Mouse (Mus musculus) ovary, postnatal 10 days (tissue): ENCODE results near the gene Fis1.
A peak's percentile ranks its signal among the peaks of the same experiment; 100 is the strongest.
"Not testable (repeated sequence)": the region's sequence is repeated elsewhere in the genome, so short reads cannot be mapped to it uniquely, and the experiment has no call there.

Source experiments
- DNase-seq: peaks from one replicate; pipeline ENCODE4 v3.0.0; 2022; ENCODE audit warnings: low spot score

The Fis1 gene

GRCm38 (mm10) chr5:136940845-136941560 lies 12.1 kb upstream of the Fis1 start:
- DNase-seq, result no peak

- DNase-seq, result no peak
Measured at GRCm38 (mm10) chr5:136942781-136943180, 10.3 kb upstream of the Fis1 start.

GRCm38 (mm10) chr5:136943382-136943781 lies 9.7 kb upstream of the Fis1 start:
- DNase-seq, result no peak

- no peak for DNase-seq
Measured at GRCm38 (mm10) chr5:136945084-136945483, 8.0 kb upstream of the Fis1 start.

GRCm38 (mm10) chr5:136947874-136948273 lies 5.2 kb upstream of the Fis1 start:
- no peak for DNase-seq

GRCm38 (mm10) chr5:136949551-136950336 lies 3.3 kb upstream of the Fis1 start:
- not testable (repeated sequence) for DNase-seq

GRCm38 (mm10) chr5:136950521-136950920 lies 2.6 kb upstream of the Fis1 start:
- DNase-seq, result no peak

- DNase-seq, result no peak
Measured at GRCm38 (mm10) chr5:136952153-136952552, 922 bp upstream of the Fis1 start.

- DNase-seq, result no peak
Measured at GRCm38 (mm10) chr5:136953440-136953951, 421 bp downstream of the Fis1 start.

GRCm38 (mm10) chr5:136955622-136956021 lies 2.5 kb downstream of the Fis1 start:
- DNase-seq, result no peak

GRCm38 (mm10) chr5:136957250-136957649 lies 4.2 kb downstream of the Fis1 start:
- no peak for DNase-seq

- DNase-seq, result no peak
Measured at GRCm38 (mm10) chr5:136958991-136959605, 6.0 kb downstream of the Fis1 start.

- DNase-seq, result no peak
Measured at GRCm38 (mm10) chr5:136960053-136960452, 7.0 kb downstream of the Fis1 start.

- no peak for DNase-seq
Measured at GRCm38 (mm10) chr5:136961334-136961982, 8.4 kb downstream of the Fis1 start.

GRCm38 (mm10) chr5:136961983-136962461 lies 8.9 kb downstream of the Fis1 start:
- peak; percentile 80 for DNase-seq

GRCm38 (mm10) chr5:136962501-136962900 lies 9.4 kb downstream of the Fis1 start:
- DNase-seq, result peak; percentile 56

GRCm38 (mm10) chr5:136962966-136963540 lies 10.0 kb downstream of the Fis1 start:
- DNase-seq, result no peak

- no peak for DNase-seq
Measured at GRCm38 (mm10) chr5:136965210-136965609, 12.1 kb downstream of the Fis1 start.

GRCm38 (mm10) chr5:136965686-136966085 lies 12.6 kb downstream of the Fis1 start:
- DNase-seq, result no peak

GRCm38 (mm10) chr5:136966331-136966730 lies 13.3 kb downstream of the Fis1 start, which contains the start of gene Cldn15:
Gene Cldn15, plus strand, starts transcription at chr5:136966616.
- no peak for DNase-seq

GRCm38 (mm10) chr5:136966861-136967455 lies 13.9 kb downstream of the Fis1 start:
- no peak for DNase-seq
